Mouse (Mus musculus): ENCODE data around the gene Zfp871.

The Zfp871 gene

DNA sequence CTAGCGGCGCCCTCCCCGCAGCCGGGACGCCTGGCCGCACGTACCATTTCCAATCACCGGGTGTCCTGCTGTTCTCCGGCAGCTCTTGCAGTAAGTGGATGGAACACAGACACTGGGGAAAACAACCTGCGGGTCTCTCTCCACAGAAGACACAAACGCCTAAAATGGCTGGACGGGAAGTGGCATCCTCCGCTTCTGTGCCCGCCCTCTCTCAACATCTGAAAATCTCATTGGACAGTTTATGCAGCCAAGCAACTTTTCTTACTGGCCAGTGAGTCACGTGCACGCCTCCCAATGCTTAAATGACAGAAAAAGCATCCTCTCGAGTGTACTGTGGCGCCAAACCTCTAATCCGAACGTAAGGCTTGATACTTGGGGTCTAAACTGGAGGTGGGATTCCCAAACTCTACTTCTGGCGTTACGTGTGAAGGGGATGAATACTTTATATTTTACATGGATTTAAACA, at the start of gene Zfp871:
Gene Zfp871, minus strand, starts transcription at position 194 of the 466 bp plus-strand sequence.
- DNase-seq: peak; percentile 100

DNA sequence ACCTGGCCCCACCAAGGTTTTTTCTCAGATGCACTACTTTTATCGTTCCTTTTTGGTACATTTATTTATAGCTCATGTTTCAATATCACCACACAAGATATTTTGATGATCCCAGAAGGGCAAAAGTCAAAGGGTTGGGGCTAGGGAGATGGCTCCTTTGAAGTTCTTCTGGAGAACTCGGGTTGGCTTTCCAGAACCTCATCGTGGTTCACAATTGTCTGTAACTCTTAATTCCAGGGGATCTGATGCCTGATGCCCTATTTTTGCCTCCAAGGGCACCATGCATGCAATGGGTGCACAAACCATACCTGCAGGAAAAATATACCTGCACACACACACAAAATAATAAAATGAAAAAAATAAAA, 42.3 kb upstream of the Zfp871 start:
- no peak for DNase-seq

DNA sequence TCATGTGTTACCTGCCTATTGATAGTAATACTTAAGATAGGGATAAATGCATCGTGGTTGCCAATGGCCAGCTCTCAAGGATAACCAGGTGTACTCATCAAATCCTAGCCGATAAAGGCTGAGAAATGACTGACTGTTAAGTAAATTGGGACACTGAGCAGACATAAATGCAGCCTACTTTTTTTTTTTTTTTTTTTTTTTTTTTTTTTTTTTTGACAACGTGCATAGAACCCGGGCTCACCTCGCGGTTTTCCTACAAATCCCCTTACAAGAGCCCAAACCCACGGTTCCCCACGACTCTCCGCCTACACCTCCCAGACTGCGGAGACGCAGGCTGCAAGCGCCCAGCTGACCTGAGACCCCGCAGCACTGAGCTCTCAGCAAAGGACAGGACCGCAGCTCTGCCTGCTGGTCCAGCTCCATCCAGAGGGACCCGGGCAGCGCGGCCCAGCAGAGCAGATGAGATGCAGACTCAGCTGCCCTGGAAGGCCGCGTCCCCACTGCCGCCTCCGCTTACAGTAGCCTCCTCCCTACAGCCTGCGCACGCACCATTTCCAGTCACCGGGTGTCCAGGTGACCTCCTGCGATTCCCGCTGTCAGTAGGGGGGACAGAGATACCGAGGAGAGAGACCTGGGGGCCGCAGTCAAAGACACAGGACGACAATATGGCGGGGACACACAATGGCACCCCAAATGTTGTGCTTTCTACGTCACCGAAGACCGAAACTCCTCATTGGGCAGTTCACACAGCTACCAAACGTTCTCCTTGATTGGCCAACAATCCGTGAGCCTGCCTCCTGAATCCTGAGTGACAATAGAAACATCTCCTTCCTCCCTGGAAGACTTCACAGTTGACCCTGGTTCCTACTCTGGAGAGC, 41.7 kb upstream of the Zfp871 start, which contains the start of gene Zfp799:
Gene Zfp799, minus strand, starts transcription at position 722 of the 878 bp plus-strand sequence.
- DNase-seq: peak; percentile 99

DNA sequence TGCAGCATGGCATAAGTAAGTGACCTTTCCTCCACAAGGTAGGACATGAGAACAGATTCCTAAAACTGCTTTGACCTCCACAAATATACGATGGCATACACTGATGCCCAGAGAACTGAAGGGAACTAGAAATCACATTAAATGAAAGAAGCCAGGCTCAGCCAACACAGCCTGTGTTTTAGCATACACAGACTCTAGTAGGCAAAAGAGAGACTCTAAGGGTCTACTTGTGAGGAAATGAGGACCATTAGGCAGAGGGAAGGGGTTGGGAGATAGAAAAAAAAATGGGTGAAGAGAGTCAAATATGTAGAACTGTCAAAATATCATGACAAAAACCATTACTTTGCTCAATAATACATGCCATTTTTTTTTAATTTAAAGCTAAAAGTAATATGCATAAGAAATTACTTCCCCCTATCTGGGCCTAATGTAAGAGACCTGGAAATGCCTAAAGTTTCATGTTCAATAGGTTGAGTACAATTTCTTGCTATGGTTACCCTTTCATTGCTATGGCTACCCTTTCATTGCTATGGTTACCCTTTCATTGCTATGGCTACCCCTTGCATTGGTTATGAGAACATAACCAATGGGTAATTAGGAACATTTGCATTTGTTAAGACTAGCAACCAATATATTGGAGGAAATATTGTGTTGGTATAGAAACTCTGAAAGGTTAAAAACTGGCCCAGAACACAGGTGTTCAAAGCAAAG, 28.1 kb upstream of the Zfp871 start:
- DNase-seq: no peak

DNA sequence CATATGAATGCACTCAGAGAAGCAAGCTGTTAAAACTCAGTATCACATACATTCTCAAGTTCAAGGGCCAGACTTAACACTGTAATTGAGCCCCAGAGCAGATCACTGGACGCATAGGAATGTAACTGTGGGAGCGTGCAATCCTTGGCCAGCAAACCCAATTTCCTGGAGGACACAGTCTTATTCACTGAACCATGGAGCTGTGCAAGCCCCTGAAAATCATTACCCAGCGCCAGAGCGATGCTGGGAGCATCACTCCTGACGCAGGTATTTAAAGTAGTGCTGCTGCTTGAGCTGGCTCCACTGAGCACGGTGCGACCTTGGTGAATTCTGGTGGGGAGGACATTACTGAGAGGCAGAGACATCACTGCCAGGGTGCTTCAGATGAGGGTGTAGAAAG, 26.0 kb upstream of the Zfp871 start:
- no peak for DNase-seq

DNA sequence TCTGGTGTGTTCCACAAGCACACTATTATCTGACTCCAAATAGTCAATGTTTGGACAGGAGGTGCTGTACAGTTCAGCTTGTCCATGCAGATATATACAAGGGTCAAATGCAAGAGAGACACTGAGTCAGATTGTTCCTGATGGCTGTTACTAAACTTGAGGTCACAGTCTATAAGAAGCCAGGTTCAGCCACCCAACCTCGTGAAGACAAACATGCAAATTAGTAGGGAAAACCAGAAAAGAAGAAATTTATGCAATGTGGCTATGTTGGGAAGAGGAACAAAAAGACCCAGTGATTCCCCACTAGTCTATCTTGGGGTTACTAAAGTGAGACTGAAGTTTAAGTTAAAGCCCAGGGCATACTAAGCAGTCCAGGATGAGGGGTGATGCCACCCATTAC, 22.6 kb upstream of the Zfp871 start:
- DNase-seq: no peak

DNA sequence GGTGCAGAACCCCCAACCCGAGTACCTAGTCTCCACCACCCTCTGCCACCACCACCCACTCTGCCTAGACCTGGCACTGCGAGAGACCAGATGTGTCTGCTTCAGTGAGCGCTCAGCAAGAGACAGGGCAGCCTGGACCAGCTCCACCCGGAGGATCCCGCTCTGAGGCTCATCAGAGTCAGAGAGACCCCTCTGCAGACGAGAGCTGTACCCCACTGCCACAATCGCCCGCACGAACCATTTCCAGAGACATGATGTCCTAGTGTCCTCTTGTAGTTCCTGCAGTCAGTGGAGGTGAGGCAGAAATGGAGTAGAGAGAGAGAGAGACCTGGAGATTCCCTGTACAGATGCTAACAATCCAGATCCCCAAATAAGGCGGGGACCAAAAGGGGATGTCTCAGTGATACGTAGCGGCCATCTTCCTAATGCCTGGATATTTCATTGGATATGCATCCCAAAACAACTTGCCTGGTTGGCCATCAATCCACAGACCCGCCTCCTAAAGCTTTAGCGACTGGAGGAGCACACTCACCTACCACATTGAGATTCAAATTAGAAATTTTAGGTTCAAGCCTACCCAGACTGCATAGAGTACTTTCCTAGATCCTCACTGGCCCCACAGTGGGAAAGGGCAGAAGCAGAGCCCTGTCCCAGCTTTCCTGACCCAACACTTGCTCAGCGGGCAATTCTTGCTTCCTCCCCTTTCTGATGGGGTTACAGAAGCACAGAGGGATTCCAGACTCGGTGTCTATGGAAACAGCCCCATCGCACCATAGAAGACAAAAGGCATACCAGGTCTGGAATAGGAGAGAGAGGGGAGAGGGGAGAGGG, 21.7 kb upstream of the Zfp871 start, which contains the start of gene Zfp811:
Gene Zfp811, minus strand, starts transcription at position 388 of the 831 bp plus-strand sequence.
- DNase-seq: peak; percentile 88

DNA sequence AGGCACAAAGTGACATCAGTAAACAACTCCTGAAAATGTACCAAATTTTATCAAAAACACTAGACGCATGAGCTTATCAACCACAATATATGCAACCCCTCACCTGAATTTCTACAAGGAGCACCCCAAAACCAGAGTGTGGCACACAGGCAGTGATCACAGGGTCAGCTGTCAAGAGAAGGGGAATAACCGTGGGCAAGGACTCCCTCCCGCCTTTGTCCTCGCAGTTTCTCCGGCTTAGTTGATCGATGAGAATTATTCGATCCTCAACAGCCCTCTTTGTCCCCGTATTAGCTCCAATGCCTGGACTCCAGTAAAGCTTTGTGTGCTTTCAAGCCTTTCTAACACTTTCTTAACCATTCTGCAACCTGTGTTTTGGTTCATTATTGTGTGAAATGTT, 20.8 kb upstream of the Zfp871 start:
- no peak for DNase-seq

DNA sequence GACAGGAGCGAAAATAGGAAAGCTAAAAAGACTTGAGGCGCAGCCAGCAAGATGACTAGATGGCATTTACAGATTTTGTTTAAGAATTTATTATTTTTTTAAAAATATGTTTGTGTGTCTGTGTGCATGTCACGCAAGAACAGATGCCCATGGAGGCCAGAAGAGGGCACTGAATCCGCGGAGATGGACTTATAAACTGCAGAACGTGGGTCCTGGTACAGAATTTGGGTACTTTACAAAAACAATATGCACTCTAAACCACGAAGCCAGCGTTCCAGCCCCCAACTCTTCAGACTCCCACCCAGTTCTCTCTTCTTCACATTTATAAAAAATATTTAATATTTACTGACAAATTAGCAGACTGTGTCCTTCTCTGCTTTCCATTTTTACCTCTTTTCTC, 1.2 kb upstream of the Zfp871 start:
- peak; percentile 85 for DNase-seq

DNA sequence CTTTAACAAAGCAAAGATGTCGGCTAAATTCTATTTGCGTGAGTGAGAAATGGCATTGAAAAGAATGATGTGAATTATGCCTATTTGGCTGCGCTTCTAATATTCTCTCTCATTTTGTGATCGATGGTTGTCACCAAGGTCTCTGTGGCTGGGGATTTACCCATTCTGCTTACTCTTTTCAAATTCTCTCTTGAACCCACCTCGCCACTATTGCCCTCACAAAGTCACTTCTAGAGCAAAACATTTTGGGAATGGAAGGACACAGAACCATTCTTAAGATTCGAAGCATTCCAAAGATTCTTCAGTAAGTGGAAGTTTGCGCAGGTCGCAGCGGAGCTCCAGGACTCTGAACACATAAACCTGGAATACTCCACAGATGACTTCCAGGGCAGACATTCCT, 489 bp upstream of the Zfp871 start:
- no peak for DNase-seq

DNA sequence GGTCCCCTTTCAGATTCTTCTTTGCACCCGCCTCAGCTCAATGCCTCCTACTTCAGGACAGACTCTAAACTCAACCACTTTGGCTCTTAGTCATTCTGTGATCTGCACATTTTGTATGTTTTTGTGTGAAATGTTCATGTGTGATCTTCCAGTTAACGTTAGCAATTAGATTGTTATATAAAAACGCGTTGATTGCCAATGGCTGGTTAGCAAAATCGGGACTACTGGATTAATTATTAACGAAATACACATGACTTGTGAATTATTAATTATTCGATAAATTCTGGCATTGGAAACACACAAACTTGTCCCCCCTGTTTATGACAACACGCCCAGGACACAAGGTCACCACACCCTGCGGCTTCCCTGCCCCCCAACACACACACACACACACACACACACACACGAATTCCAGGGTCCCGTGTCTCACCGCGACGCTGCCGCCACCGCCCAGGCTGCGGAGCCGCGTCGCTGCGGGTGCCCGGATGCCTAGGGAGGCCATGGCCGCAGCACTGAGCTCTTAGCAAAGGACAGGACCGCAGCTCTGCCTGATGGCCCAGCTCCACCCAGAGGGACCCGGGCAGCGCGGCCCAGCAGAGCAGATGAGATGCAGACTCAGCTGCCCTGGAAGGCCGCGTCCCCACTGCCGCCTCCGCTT, 522 bp downstream of the Zfp871 start:
- DNase-seq: no peak

DNA sequence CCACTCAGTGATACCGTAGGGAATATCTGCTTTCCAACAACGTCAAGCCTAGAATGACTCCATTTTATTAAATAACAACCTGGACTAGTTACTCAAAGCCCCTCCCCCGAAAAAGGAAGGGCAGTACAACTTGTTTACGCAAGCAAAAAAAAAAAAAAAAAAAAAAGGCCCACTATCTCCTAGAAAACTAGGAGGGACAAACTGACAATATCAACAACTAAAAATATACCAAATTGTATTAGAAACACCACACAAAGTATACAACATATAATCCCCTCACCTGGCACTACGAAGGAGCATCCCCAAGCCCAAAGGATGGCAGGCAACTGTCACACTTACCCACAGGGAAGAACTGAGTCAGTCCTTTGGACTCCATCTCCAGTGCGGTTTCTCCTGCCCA, 1.1 kb downstream of the Zfp871 start:
- no peak for DNase-seq

DNA sequence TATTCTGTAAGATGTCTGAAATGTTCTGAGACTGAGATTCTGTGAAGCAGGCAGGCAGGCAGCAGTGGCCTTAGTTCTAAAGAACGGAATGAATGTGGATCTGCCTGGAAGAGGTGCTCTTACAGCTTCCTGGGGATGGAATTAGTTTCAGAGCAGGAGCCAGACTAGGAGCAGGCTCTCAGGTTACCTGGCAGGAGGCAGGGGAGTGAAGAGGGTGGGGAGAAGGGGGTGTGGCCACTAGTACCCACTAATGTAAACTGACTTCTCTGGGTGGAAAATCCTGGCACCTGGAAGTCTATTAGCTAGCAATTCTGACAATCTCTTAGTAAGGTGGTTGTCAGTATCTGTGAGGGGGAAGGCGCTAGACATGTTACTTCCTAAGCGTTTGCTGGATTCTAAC, 2.4 kb downstream of the Zfp871 start:
- DNase-seq: no peak

DNA sequence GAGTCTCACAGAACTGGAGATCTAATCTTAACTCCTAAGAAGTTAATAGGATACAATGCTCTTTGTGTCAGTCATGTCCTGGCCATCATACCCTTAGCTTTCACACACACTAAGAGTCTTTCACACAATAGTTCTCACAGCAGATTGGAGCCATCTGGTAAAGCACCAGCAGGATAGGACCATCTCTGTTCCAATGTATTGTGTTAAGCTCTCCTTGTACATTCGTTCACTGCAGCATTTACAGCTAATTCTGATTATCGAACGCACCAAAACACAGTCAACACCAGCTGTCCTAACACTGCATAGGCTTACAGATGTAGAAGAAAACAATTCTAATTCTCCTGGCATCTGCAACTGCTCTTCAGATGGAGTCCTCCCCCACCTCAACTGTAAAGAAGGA, 10.5 kb downstream of the Zfp871 start:
- DNase-seq: peak; percentile 28

DNA sequence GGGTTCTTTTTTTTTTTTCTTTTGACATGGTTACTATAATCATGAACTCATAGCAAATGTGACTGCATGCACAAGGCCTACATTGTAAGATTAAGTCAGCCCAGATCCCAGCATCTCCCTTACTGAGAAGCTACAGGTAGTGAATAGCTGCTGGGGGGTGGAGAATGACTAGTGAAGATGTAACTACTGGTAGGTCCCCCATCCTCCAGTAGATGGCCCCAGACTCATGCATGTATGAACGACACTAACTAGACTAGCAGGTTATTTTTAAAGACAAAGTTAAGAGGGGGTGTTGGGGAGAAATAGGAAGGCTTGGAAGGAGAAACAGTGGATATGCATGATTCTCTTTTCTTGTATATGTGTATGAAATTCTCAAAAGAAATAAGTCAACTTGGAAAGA, 16.9 kb downstream of the Zfp871 start:
- DNase-seq: no peak

DNA sequence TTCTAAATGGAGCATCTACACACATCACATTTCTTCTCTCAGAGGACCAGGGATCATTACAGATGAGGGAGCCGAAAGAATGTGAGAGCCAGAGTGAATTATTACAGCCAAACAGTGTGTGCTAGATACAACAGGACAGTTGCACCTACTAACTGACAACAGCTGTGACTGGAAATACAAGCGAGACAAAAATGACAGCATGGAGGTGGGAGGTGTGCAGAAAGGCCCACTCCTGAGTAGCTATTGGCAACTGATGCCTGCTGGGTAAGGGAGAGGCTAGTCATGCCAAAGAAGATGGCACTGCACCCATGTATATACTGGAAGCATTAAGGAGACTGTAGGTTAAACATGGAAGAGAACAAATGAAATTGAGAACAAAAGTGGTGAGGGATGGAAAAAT, 21.7 kb downstream of the Zfp871 start:
- DNase-seq: no peak

DNA sequence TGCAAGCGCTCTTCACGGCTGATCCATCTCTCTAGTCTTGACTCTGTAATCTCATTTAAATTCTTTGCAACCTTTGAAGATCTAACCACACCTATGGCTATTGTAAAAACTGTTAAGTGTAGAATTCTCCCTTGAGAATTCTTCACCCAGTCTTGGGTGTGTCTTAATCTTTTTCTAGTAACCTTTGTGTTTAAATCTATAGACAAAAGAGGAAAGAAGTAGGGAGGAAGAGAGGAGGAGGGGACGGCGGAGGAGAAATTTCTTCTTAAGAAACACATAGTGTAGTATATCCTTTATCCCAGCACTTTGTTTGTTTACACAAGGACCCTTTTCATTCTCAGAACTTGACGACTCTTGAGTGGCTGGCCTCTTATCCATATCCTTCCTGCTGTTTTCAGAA, 30.8 kb downstream of the Zfp871 start:
- DNase-seq: peak; percentile 23

DNA sequence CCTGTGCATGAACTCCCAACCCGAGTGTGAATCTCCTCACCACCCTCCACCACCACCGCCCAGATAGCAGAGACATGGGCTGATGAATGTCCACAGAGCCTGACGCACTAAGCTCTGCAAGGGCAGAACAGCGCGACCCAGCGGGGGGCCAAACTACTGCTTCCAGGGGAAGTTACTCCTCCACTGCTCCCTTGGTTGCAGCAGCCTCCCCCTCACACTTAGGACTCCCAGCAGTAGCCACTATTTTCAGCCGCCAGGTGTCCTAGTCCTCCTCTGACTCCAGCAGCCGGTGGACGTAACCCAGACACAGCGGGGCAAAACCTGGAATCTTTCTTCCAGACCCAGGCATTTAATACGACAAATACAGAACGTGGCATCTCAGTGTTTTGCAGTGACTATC, 34.5 kb downstream of the Zfp871 start:
- peak; percentile 36 for DNase-seq

DNA sequence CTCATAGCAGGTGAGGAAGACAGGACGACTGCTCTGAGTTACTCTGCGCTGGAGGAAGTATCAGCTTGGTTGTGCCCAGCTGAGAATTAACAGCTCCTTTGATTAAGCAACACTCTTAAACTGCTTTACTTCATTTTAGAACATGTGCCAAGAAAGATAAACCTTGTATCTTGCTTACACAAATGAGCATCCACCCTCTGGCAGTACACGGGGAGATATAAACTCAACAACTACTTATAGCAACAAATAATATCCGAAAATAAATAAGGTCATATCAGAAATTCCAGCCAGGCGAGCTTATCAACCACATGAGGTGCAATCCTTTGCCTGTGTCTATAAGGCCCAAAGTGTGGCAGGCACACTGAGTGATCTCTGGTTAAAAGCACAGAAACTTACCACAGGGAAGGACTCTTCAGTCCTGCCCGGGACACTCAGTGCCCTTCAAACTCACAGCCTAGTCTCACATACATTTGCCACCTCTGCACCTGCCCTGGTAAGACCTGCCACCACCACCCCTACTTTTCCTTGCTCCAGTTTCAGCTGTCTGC, 35.2 kb downstream of the Zfp871 start:
- peak; percentile 57 for DNase-seq

DNA sequence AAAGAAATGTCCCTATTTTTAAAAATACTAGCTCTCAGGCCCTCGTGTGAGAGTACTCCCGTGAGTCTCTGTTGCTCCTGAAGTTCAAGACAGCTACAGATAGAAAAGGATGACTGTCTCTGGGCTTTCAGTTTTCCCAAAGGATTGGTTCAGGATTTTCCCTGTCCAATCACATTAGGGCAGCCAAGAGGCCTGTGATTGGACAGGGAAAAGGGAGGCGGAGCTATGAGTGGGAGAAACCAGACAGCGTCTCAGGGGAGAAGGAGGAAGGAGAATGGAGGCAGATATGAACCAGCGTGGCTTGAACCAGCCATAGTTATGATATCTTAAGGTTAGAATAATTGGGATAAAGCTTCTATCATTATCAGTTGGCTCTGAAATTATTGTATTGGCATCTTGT, 37.5 kb downstream of the Zfp871 start:
- DNase-seq: peak; percentile 17

DNA sequence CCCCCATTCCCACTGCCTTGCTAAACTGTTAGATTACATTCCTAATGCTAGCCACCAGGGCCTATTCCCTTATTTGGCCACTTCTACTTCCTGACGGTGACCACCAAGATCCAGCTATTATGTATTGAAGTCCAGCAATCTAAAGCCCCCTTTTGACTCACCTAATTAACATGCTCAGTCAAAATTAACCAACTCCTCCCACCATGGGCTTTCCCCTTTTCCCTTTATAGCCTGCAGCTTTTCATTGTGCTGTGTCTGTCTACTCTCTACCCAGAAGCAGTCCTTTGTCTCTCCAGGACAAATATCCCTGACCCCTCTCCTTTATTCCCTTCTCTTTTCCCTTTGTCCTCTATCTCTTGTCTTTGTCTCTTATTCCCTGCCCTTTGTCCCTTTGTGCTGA, 47.0 kb downstream of the Zfp871 start:
- DNase-seq: no peak

DNA sequence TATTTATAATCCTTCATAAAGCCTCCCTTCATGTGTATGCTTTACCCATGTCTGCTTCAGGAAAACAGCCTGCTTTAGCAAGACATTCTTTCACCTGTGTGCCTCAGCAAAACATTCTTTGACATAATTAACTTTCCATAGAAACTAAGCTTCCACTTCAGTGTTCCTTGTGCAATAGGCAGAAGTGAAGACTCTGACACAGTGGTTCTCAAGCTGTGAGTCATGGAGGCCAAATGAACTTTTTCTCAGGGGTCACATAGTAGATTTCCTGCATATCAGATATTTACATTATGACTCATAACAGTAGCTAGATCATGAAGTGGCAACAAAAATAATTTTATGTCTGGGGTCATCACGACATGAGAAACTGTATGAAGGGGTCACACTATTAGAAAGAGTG, 49.7 kb downstream of the Zfp871 start:
- no peak for DNase-seq

All from heart, adult 11 months (tissue).